Mouse (Mus musculus): ENCODE measurements around the gene Ucp2.

Gene Ucp2

DNA sequence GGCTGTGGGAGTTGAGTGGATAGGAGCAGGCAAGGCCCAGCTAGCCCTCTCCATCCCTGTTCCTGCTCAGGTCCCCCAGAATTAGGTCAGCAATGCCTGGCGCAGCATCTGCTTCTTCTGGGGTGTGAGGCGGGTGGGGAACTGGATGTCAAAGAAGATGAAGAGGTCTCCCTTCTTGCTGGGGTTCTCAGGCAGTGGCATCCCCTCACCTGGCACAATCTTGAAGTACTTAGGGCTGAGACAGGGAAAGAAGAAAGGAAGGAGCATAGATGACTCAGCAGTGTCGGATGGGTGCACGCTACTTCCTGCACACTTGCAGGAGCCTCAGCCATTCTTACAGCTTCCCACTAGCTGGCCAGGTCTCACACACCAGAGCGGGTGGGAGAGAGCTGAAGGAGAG lies 9.9 kb downstream of the Ucp2 start:
- peak; percentile 47 for DNase-seq (ENCODE audit: low read depth, low spot score)

DNA sequence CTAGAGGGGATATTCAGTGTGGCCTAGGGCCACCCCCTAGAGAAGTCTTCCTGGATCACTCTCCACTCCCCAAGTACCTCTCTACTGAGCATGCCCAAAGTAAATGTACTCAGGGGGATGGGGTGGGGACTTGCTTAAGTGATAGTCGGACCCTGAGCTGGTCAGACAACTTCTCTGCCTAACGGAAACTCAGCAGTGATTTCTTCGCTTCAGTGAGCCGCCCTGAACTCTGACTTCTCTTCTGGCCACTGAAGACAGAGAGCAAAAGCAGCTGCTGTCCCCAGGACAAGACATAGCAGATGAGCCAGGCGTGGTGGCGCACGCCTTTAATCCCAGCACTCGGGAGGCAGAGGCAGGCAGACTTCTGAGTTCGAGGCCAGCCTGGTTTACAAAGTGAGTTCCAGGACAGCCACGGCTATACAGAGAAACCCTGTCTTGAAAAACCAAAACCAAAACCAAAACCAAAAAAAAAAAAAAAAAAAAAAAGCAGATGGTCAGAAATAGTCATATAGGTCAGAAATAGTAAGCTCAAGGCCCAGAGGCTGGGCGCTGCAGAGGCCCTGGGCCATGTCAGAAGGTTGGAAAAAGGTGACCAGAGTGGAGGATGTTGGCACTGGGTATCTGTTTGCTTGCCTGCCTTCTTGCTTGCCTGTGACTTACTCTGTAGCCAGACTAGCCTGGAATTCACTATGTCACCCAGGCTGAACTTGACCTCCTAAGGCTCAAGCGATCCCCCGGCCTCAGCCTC lies 11.8 kb downstream of the Ucp2 start:
- DNase-seq (ENCODE audit: low read depth, low spot score): peak; percentile 70

DNA sequence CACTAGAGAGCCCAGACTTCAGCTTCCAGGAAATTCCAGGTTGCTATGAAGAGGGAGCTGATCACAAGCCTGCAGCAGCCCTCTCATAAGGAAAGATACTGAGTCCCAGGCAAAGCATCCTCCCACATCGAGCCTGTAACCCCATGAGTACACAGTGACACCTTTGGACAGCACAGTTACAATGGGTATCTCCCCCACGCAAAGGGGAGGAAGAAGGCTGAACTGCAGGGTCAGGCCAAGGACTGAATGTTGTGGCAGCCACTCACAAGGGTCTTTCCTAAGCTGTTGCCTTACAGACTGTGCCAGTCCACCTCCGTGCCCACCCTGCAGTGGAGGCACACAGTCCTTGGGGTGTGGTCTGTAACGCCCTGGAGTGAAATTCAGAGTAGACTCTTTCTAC lies 13.4 kb downstream of the Ucp2 start:
- DNase-seq (ENCODE audit: low read depth, low spot score): no peak

GRCm38 (mm10) chr7:100508670-100509069 lies 15.5 kb downstream of the Ucp2 start:
- peak; percentile 46 for DNase-seq (ENCODE audit: low read depth, low spot score)

DNA sequence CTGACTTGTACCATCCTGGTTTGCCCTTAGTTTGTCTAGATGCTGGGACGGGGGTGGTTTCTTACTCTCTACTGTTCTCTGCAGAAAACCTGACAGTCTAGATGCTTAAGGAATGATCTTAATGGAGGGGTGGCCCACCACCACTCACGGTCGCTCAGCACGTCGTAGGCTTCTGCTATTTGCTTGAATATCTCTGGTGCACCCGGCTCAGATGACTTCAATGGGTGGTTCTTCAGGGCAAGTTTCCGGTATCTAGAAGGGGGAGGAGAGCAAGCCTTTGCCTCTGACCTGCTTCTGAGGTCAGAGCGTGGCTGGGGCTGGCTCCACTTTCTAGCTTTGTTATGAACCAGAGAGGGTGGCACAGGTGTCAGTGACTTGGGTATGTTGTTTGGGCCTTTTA lies 18.5 kb downstream of the Ucp2 start:
- DNase-seq (ENCODE audit: low read depth, low spot score): peak; percentile 60

- DNase-seq (ENCODE audit: low read depth, low spot score): no peak
Observed at GRCm38 (mm10) chr7:100514573-100514972, 21.4 kb downstream of the Ucp2 start, which contains the start of gene Dnajb13. TSS of gene Dnajb13 (minus strand) at chr7:100514960.

DNA sequence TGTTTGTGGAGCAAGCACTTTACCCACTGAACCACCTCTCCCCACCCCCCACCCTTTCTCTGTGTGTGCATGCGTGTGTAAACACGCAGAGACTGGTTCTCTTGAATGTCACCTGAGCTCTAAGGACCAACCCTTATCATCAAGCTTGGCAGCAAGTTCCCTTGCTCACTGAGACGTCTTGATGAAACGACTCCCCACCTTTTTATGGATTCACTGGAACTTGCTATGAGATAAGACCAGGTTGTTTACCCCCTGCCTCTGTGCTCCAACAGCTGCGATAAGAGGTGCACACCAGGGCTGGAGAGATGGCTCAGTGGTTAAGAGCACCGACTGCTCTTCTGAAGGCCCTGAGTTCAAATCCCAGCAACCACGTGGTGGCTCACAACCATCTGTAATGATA lies 27.1 kb downstream of the Ucp2 start:
- DNase-seq (ENCODE audit: low read depth, low spot score): no peak

DNA sequence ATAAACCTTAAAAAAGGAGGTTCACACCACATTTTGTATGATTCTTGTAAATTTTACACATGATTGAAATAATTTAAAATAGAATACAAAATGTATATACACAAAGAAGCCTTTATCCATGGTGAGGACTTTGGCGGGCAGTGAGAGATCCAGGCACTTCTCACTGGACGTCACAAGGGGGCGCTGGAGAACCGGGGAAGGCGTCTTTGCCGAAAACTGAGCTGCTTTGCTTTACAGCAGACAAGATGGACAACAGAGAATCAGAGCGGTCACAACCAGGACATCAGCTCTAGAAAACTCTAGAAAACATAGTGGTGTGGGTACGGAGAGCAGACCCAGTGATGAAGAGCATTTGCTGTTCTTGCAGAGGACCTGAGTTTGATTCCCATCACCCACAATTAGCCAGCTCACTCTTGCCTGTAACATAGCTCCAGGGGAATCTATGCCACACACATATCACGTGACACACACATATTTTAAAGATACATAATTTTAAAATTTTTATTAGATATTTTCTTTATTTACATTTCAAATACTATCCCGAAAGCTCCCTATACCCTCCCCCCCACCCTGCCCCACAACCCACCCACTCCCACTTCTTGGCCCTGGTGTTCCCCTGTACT lies 27.6 kb downstream of the Ucp2 start:
- DNase-seq (ENCODE audit: low read depth, low spot score): peak; percentile 79

GRCm38 (mm10) chr7:100522222-100522621 lies 29.1 kb downstream of the Ucp2 start:
- no peak for DNase-seq (ENCODE audit: low read depth, low spot score)

DNA sequence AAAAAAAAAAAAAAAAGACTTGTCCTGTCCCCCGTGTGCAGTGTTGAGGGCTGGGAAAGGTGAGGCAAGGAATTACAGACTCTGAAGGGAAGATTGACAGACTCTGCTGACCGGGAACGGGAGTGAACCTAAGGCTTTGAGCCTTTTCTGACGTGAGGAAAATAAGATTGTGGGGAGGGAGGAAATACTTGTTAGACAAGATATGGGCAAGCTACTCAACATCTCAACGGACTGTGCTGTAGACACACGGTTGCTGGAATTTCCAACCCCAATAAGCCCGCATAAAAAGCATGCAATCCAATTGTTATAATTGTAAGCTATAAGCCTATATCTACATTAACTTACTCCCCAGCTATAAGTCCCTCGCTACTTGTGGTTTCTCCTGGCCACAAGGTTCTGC lies 31.5 kb downstream of the Ucp2 start:
- DNase-seq (ENCODE audit: low read depth, low spot score): no peak

DNA sequence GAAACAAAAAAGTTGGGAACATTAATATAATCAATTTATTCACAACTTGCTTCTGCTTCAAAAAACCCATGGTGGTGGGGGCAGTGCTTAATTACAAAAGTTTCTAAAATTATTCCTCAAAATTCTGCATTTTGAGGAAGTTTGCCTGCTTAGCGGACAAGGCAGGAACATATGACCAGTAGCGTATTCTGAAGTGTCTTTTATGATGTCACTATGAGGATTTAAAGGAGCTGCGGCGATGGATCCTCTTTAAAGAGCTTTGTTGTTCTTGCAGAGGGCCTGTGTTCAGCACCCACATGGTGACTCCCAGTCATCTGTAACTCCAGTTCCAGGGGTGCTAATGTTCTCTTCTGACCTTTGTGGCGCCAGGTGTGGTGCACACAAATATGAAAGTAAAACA lies 37.6 kb downstream of the Ucp2 start:
- no peak for DNase-seq (ENCODE audit: low read depth, low spot score)

DNA sequence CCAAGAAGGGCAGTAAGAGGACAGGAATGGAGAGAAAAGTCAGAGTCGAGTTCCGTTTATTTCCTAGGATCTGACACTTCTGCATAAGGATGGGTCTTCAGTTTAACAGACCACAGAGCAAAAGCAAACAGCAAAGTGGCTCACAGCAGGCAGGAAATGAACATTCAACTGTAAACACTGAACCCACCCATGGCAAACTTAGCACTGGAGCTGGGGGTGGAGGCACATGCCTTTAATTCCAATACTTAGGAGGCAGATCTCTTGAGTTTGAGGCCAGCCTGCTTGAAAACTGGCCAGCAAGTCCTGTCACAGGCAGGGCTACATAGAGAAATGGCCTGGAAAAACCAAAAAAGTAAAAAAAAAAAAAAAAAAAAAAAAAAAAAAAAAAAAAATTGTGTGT lies 40.4 kb downstream of the Ucp2 start:
- no peak for DNase-seq (ENCODE audit: low read depth, low spot score)

GRCm38 (mm10) chr7:100534216-100534615 lies 41.1 kb downstream of the Ucp2 start:
- no peak for DNase-seq (ENCODE audit: low read depth, low spot score)

DNA sequence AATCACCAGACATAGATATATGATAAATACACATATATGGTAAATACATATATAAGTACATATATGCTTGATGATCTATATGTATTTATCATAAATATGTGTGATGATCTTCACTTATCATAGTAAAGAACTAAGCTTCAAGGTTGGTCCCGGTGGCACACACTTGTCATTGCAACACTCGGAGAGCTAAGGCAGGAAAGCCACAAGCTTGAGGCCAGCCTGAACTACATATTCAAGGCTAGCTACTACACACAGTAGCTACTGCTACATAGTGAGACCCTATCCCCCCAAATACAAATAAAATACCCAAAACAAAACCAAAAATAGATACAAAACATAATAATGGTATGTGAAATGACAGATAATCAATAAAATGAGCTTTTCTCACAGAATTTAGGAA lies 42.7 kb downstream of the Ucp2 start:
- DNase-seq (ENCODE audit: low read depth, low spot score): no peak

- peak; percentile 96 for DNase-seq (ENCODE audit: low read depth, low spot score)
Observed at GRCm38 (mm10) chr7:100536804-100537518, 43.8 kb downstream of the Ucp2 start, which contains the start of gene Coa4. TSS of gene Coa4 (plus strand) at chr7:100537071.

- DNase-seq (ENCODE audit: low read depth, low spot score): no peak
Observed at GRCm38 (mm10) chr7:100537519-100537902, 44.4 kb downstream of the Ucp2 start.

GRCm38 (mm10) chr7:100539516-100539915 lies 46.4 kb downstream of the Ucp2 start:
- no peak for DNase-seq (ENCODE audit: low read depth, low spot score)

DNA sequence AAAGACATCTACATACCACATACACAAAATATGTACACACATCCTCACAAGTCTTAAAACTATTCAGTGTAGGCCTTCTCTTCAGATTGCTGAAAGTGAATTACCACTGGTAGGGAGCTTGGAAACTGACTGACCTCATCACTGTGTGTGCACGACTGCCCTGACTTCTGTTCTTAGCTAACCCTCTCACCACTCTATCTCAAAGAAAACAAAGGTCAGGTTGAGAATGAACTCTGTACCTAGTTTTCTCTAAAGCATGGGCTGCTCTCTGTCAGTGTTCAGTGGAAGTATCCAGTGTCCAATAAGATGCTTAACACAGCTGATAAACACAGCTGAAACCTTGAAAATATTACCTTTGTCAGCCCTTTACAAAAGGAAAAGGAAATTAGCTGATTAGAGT lies 51.3 kb downstream of the Ucp2 start:
- DNase-seq (ENCODE audit: low read depth, low spot score): no peak

- DNase-seq (ENCODE audit: low read depth, low spot score): no peak
Observed at GRCm38 (mm10) chr7:100547631-100548030, 54.5 kb downstream of the Ucp2 start.

DNA sequence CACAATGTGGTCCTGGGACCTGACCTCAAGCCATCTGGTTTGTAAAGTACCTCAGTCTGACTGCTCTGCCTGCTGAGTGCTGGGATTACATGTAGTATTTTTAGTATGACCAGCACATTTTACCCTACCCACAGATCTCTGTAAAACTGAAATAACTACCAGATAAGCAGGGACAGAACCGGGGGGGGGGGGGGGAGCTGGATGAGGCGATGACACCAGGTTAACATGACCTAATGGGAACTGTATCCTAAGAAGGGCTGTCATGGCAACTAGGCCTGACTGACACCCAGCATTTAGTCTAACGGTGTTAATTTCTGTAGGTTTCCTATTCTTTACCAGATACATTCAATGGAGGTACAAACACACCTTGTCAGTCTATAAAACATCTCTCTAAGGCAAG lies 56.7 kb downstream of the Ucp2 start:
- DNase-seq (ENCODE audit: low read depth, low spot score): no peak

DNA sequence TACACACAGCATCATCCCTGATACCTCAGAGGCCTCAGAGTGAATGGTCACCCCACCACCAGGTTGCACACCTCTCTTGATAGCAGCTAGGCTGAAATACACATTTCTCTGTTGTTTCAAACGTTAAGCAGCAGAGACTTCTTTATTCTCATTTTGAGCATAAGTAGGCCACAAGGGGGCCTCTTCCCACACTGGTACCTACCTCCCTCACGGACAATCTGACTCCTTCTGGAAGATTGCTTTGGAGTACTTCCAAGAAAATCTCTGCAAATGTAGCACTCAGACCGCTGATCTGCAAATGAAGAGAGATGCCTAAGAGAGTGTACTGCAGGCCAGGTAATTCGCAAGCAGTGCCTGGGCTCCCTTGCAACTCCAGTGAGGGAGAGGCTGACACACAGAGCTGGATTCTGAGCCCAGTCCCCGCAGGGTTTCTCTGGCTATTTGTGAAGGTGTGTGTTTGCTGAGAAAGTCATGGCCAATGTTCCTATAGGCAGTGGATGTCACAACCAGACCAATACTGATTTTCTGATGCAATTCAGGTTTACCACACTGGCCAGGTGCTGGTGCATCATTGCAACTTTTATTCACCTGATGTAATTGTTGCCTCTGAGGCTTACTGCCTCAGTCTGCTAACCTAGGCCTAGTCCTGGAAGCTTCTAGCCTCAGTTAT lies 57.3 kb downstream of the Ucp2 start:
- DNase-seq (ENCODE audit: low read depth, low spot score): no peak

Data from A20 (cell line).